Mouse (Mus musculus): Measurements from ENCODE around the gene Tuba8. TPM values are rescaled to one million over a fixed set of nuclear protein-coding genes. Genes with fewer than 3 reads are reported as not detected.
A peak's percentile ranks its signal among the peaks of the same experiment; 100 is the strongest.

Gene Tuba8
- polyA plus RNA-seq, 1 experiment from 2014 or later, result 0.68 TPM

GRCm38 (mm10) chr6:121262496-121262895, 52.0 kb downstream of the Tuba8 start:
- Histone ChIP-seq H3K27me3 (replicated peaks; ENCODE audit: control insufficient read depth, insufficient read depth, low read length) (no peaks in the 10 kb centered on the region), H3K4me2 (ENCODE audit: low read depth, low read length) (no peak overlapping the region), H3K36me3 (ENCODE audit: control insufficient read depth, insufficient read depth, low read length) (no peaks in the 10 kb centered on the region), H3K9me3 (ENCODE audit: control insufficient read depth, low read length) (no peaks in the 10 kb centered on the region), H3K27ac (ENCODE audit: low read length) (no peak overlapping the region), H3K4me1 (ENCODE audit: control insufficient read depth, insufficient read depth, low read length) (no peaks in the 10 kb centered on the region), H3K9ac (ENCODE audit: low read depth, low read length) (no peak overlapping the region), H3K4me3 (ENCODE audit: low read length) (no peak overlapping the region)
- WGBS, result 92% methylated on average over 11 of the region's 11 CpGs
- no peak for ATAC-seq

- H3K27me3 ChIP-seq (replicated peaks; ENCODE audit: control insufficient read depth, insufficient read depth, low read length), result no peaks in the 10 kb centered on the region
- no peaks in the 10 kb centered on the region for H3K4me1 ChIP-seq (ENCODE audit: control insufficient read depth, insufficient read depth, low read length)
- no peak overlapping the region for H3K27ac ChIP-seq (ENCODE audit: low read length)
- H3K36me3 ChIP-seq (ENCODE audit: control insufficient read depth, insufficient read depth, low read length), result no peaks in the 10 kb centered on the region
- no peak overlapping the region for H3K4me3 ChIP-seq (ENCODE audit: low read length)
- no peaks in the 10 kb centered on the region for H3K9me3 ChIP-seq (ENCODE audit: control insufficient read depth, low read length)
- no peak for ATAC-seq
- no peak overlapping the region for H3K9ac ChIP-seq (ENCODE audit: low read depth, low read length)
- 78% methylated on average over 6 of the region's 6 CpGs for WGBS
- no peak overlapping the region for H3K4me2 ChIP-seq (ENCODE audit: low read depth, low read length)
Observed at GRCm38 (mm10) chr6:121270156-121270555, 59.7 kb downstream of the Tuba8 start.

DNA sequence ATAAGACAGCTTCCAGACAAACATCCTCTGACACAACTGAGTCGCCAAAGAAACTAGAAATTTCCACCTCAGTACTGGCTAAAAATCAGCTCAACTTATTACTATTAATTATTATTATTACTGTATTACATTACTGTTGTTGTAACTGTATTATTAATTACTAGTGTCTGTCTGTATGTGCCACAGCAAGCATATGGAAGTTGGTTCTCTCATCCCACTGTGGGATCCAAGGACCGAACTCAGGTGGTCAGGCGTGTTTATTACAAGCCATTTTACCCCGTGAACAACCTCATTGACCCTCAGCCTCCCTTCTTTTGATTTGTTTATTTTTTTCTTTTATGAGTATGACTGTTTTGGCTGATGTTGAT, 61.2 kb downstream of the Tuba8 start:
- H3K4me1 ChIP-seq (ENCODE audit: control insufficient read depth, insufficient read depth, low read length), result no peaks in the 10 kb centered on the region
- no peak overlapping the region for H3K9ac ChIP-seq (ENCODE audit: low read depth, low read length)
- H3K27me3 ChIP-seq (replicated peaks; ENCODE audit: control insufficient read depth, insufficient read depth, low read length), result no peaks in the 10 kb centered on the region
- H3K9me3 ChIP-seq (ENCODE audit: control insufficient read depth, low read length), result no peaks in the 10 kb centered on the region
- no peaks in the 10 kb centered on the region for H3K36me3 ChIP-seq (ENCODE audit: control insufficient read depth, insufficient read depth, low read length)
- ATAC-seq, result peak; percentile 5; the same call in 1 of the 2 replicates
- 12% methylated on average over 4 of the region's 4 CpGs for WGBS
- no peak overlapping the region for H3K4me3 ChIP-seq (ENCODE audit: low read length)
- no peak overlapping the region for H3K4me2 ChIP-seq (ENCODE audit: low read depth, low read length)
- H3K27ac ChIP-seq (ENCODE audit: low read length), result no peak overlapping the region

DNA sequence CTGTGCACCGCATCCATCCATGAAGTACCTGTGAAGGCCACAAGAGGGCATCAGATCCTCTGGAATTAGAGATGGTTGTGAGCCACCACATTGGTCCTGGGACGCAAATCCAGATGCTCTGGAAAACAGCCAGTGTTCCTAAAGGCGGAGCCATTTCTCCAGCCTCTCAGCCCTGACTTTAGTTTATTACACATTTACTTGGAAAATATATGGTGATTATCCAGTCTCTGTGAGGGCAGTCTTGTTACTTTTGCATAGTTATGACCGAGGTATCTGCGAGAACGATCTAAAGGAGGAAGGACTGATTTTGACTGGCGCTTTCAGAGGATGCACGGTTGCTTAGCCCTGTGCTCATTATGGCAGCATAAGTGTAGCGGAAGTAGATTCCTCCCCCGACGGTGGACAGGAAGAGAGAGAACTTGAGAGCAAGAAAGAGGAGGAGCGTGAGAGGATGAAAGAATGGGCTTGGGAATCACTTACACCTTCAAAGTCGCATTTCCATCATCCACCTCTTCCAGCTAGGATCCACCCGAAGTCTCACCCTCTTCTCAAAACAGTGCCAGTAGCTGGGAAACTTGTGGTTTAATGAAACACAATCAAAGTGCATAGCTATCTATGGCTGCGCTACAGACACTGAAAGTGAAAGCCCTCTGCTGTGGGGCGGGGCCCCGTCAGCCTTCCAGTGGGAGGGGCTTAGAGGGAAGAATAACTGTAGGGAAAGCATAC, 61.7 kb downstream of the Tuba8 start:
- 12% methylated on average over 17 of the region's 17 CpGs for WGBS
- peak; percentile 90 for ATAC-seq
- H3K9ac ChIP-seq (ENCODE audit: low read depth, low read length), result peak overlapping the region; percentile 41; the same call in 1 of the 2 replicates

DNA sequence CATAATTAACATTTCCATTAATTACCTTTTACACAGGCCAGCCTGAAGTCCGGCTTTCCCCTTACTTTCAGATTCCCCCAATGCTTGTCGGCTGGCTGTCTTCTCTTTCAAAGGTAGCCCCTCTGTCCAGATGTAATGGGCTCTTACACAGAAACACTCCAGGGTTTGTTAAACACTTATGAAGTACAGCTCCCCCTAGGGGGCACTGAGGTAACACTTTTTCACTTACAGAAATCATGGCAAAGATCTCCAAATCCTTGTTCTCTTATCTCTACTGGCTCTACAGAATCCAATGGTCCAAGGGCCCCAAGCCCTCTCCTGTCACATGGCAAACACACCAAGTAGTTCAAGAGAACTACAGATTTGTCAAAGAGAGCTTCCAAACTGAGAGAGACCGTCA, 63.9 kb downstream of the Tuba8 start:
- Histone ChIP-seq H3K4me2 (ENCODE audit: low read depth, low read length) (no peak overlapping the region), H3K36me3 (ENCODE audit: control insufficient read depth, insufficient read depth, low read length) (no peaks in the 10 kb centered on the region), H3K27me3 (replicated peaks; ENCODE audit: control insufficient read depth, insufficient read depth, low read length) (no peaks in the 10 kb centered on the region), H3K4me3 (ENCODE audit: low read length) (no peak overlapping the region), H3K9me3 (ENCODE audit: control insufficient read depth, low read length) (no peaks in the 10 kb centered on the region), H3K9ac (ENCODE audit: low read depth, low read length) (no peak overlapping the region), H3K27ac (ENCODE audit: low read length) (no peak overlapping the region), H3K4me1 (ENCODE audit: control insufficient read depth, insufficient read depth, low read length) (no peaks in the 10 kb centered on the region)
- no peak for ATAC-seq
- WGBS, result 82% methylated on average over 3 of the region's 3 CpGs

More for the DNA sequence above, 61.7 kb downstream of the Tuba8 start:
- no peaks in the 10 kb centered on the region for H3K36me3 ChIP-seq (ENCODE audit: control insufficient read depth, insufficient read depth, low read length)
- H3K27ac ChIP-seq (ENCODE audit: low read length), result peak overlapping the region; percentile 70
- no peaks in the 10 kb centered on the region for H3K27me3 ChIP-seq (replicated peaks; ENCODE audit: control insufficient read depth, insufficient read depth, low read length)
- H3K9me3 ChIP-seq (ENCODE audit: control insufficient read depth, low read length), result no peaks in the 10 kb centered on the region
- H3K4me1 ChIP-seq (ENCODE audit: control insufficient read depth, insufficient read depth, low read length), result no peaks in the 10 kb centered on the region
- H3K4me2 ChIP-seq (ENCODE audit: low read depth, low read length), result peak overlapping the region; percentile 39
- peak overlapping the region; percentile 50 for H3K4me3 ChIP-seq (ENCODE audit: low read length)

Other genes starting within 250 kb of the Tuba8 start
- 4.8 and 5.5 TPM in 2 replicates for gene Mical3, start 79.7 kb upstream of the Tuba8 start, polyA plus RNA-seq (2015; fragmentation: Nextera tagmentation; extraction: Ambion mirVana)
- 13.4 and 14.8 TPM in 2 replicates for gene Pex26, start 27.0 kb upstream of the Tuba8 start, polyA plus RNA-seq (2015; fragmentation: Nextera tagmentation; extraction: Ambion mirVana)
- 2.6 and 2.8 TPM in 2 replicates for gene Usp18, start 35.2 kb downstream of the Tuba8 start, polyA plus RNA-seq (2015; fragmentation: Nextera tagmentation; extraction: Ambion mirVana)
- gene Slc6a13, start 89.5 kb downstream of the Tuba8 start, polyA plus RNA-seq (2015; fragmentation: Nextera tagmentation; extraction: Ambion mirVana), result 0.77 and 1.4 TPM in 2 replicates
- gene Slc6a12, start 132.4 kb downstream of the Tuba8 start, polyA plus RNA-seq (2015; fragmentation: Nextera tagmentation; extraction: Ambion mirVana), result 0.06 and 0.22 TPM in 2 replicates